Mouse (Mus musculus) erythroblast, embryonic 14.5 days (primary cell): ENCODE measurements around the gene Pdcd1lg2.

ENCODE experiments used
- GATA1 ChIP-seq: IDR thresholded peaks from 2 replicates; pipeline ENCODE4 v1.6.1; 2012; ENCODE audit warnings: low read length, inconsistent platforms, mixed read lengths
- TAL1 ChIP-seq: IDR thresholded peaks from 3 replicates; pipeline ENCODE4 v1.6.1; 2012; ENCODE audit warnings: low read length, inconsistent platforms, mixed read lengths

DNA sequence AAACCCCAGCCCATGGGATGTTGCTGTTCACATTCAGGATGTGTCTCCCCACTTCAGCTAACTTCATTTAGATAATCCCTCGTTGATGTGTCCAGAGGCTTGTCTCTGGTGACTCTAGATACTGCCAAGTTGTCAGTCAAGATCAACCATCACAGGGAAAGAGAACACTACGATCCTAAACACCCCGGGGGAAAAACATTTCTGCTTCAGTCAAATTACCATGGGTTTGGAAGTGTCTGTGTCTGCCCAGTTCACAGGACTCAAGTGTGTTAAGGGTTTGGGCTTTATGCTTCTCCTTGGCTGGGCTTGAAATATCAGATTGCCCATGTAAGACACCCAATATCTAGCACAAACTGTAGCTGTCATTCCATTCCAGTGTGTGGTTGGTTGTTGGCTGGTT is 71.9 kb downstream of the Pdcd1lg2 start:
- no peak for TF ChIP-seq TAL1
- no peak for TF ChIP-seq GATA1
